Mouse (Mus musculus): ENCODE measurements around the gene 2810408A11Rik.
"Not testable (repeated sequence)": the region's sequence is repeated elsewhere in the genome, so short reads cannot be mapped to it uniquely, and the experiment has no call there.

2810408A11Rik gene

GRCm38 (mm10) chr11:69931769-69932168 lies 31.0 kb upstream of the 2810408A11Rik start:
- DNase-seq (ENCODE audit: low spot score), result no peak

- no peak for DNase-seq (ENCODE audit: low spot score)
These were observed 30.3 kb upstream of the 2810408A11Rik start for GRCm38 (mm10) chr11:69930967-69931537.

DNA sequence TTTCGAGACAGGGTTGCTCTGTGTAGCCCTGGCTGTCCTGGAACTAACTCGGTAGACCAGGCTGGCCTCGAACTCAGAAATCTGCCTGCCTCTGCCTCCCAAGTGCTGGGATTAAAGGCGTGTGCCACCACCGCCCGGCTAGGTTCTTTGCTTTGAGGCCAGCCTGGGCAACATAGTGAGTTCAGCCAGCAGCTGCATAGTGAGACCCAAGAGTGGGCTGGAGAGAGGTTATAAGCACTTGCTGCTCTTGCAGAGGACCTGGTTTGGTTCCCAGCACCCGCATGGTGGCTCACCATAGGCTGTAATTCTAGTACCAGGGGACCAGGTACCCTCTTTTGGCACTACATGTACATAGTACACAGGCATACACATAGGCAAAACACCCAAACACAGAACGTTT lies 29.4 kb upstream of the 2810408A11Rik start:
- DNase-seq (ENCODE audit: low spot score), result not testable (repeated sequence)

DNA sequence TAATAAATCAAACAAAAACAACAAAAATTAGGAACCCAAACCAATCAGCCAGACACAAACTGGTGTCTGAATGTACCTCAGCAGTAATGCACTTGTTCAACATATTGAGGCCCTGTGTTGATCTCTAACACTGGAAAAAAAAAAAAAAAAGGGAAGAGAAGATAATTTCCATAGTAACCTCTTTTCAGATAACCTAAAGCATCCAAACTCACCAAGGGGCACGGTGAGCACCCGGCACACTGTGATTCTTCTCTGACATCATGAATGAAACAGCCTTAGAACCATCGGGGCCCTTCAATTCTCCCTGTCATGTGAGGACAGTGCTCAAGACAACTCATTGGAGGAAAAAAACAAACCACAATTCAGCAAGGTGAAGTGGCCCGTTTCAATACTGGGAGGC lies 28.9 kb upstream of the 2810408A11Rik start:
- no peak for DNase-seq (ENCODE audit: low spot score)

DNA sequence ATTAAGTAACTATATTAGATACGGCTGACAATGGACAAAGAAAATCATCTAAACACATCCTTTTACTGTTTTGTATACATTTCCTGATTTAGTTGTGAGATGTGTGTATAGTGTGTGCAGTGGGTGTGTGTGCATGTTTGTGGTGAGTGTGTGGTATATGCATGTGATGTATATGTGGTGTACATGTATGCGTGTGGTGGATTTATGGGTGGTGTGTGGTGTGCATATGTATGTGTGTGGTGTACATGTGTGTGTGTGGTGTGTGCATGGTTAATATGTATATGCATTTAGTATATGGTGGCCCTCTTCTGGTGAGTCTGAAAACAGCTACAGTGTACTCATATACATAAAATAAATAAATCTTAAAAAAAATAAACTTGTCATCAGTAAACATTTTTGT lies 26.7 kb upstream of the 2810408A11Rik start:
- no peak for DNase-seq (ENCODE audit: low spot score)

- no peak for DNase-seq (ENCODE audit: low spot score)
These were observed 22.0 kb upstream of the 2810408A11Rik start for GRCm38 (mm10) chr11:69922796-69923195.

DNA sequence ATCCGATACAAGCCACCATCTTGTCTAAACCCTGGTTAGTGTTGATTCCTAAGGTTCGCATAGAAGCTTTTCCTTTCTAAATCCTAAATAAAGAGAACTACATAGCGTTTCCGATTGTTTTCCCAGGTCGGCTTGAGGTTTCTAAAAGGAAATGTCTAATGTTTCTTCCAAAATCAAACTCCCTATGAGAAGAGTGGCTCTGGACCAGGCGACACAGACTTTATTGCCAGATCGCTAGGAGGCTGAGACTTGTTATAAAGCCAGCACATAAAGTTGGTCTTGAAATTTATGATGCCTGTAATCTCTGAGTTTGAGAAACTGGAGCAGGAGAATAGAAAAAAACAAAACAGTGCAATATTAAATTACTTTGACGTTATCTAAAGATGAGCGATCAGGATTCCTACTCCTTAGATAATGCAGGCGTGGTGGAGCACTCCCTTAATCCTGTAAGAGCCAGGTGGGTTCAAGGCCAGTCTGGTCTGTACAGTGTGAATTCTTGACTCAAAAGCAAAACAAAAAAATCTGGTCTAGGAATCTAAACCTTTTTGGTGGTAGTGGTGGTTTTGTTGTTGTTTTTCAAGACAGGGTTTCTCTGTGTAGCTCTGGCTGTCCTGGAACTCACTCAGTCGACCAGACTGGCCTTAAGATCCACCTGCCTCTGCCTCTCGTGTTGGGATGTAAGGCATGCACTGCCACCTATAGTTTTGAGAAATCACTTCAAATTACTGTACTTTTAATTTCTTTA lies 21.4 kb upstream of the 2810408A11Rik start:
- DNase-seq (ENCODE audit: low spot score), result no peak

GRCm38 (mm10) chr11:69921114-69922011 lies 20.6 kb upstream of the 2810408A11Rik start, which contains the start of gene Eif5a:
Gene Eif5a, minus strand, starts transcription at chr11:69921958.
- DNase-seq (ENCODE audit: low spot score), result peak; percentile 100

- no peak for DNase-seq (ENCODE audit: low spot score)
These were observed 19.7 kb upstream of the 2810408A11Rik start for GRCm38 (mm10) chr11:69920266-69921031.

GRCm38 (mm10) chr11:69919661-69920265 lies 19.0 kb upstream of the 2810408A11Rik start:
- peak; percentile 81 for DNase-seq (ENCODE audit: low spot score)

DNA sequence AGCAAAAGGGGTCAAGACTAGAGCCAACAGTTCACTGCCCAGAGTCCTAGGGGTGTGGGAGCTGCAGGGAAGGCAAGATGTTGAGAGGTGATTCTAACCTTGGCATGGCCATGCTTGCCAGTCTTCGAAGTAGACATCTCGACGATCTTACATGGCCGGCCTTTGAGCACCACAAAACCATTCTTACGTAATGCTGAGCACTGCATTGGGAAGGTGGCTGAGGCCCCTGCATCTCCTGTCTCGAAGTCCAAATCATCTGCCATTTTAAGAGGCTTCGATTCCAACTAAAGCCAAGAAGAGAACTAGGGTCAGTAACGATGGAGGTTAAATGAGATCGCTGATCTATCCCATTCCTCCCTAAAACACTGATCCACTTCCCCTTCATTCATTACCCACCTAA lies 18.3 kb upstream of the 2810408A11Rik start:
- DNase-seq (ENCODE audit: low spot score), result no peak

DNA sequence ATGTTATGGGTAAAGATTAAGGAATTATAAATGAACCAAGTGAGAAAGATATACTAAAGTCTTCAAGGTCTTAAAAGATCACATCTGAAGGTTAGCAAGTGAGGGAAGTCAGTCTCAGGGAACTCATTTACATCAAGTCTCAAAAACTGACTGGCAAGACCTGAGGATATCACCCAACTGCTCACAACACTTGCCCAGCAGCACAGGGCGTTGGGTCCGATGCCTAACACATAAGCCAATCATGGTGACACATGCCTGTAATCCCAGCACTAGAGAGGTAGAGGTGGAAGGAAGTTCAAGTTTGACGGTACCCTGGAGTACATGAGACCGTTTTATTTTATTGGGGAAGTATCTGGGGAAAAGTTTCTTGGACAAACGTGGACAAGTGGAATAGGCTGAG lies 17.3 kb upstream of the 2810408A11Rik start:
- DNase-seq (ENCODE audit: low spot score), result no peak

GRCm38 (mm10) chr11:69917379-69917948 lies 16.7 kb upstream of the 2810408A11Rik start:
- no peak for DNase-seq (ENCODE audit: low spot score)

GRCm38 (mm10) chr11:69916652-69917378 lies 16.0 kb upstream of the 2810408A11Rik start:
- DNase-seq (ENCODE audit: low spot score), result not testable (repeated sequence)

DNA sequence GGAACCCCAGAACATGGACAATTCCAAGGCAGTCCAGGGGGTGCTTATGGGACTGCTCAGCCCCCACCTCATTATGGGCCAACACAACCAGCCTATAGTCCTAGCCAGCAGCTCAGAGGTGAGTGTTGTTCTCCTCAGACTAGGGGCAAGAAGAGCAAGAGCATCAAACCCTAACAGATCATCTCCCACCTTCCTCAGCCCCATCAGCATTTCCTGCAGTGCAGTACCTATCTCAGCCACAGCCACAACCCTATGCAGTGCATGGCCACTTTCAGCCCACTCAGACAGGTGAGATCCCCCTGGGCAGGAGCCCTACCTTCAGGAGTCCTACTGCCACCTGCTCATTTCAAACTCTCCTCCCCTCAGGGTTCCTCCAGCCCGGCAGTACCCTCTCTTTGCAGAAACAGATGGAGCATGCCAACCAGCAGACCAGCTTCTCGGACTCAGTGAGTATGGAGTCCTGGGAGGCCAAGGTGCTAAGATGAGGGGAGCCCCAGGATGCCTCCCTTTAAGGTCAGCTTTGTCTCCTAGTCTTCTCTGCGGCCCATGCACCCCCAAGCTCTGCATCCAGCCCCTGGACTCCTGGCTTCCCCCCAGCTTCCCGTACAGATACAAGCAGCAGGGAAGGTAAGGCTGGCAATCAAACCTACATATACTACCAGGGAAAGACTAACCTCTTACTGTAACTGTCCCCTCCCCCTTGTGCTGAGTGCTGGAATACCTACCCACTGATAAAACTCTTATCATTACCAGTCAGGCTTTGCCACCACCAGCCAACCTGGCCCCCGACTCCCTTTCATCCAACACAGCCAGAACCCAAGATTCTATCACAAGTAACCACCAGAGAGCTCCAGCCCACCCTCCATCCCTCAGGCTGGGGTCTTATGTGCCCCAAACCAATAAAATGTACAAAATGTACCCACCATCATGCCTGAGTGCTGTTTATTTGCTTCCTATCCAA lies 15.2 kb upstream of the 2810408A11Rik start:
- DNase-seq (ENCODE audit: low spot score), result no peak

GRCm38 (mm10) chr11:69914917-69915430 lies 14.2 kb upstream of the 2810408A11Rik start:
- DNase-seq (ENCODE audit: low spot score), result no peak

DNA sequence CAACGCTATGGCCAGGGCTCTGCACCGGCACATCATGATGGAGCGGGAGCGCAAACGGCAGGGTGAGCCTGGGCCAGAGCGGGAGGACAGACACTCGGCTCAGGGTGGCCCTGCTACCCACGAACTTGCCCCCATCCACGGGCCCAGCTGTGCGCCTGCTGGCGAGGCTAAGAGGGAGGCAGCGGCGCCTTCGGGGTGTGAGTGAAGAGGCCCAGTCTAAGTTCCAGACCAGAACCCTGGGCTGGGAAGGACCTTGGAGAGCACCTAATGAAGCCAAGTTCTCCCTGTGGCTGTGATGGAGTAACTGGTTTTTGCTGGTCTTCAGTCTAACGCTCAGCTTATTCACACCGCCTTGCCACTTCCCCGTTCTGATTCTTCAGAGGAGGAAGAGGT lies 13.6 kb upstream of the 2810408A11Rik start:
- no peak for DNase-seq (ENCODE audit: low spot score)

GRCm38 (mm10) chr11:69913554-69914371 lies 13.0 kb upstream of the 2810408A11Rik start, which contains the start of gene Gps2:
Gene Gps2, plus strand, starts transcription at chr11:69913888.
- peak; percentile 92 for DNase-seq (ENCODE audit: low spot score)

All from urinary bladder, postnatal 14 days (tissue).